Mouse (Mus musculus): Measurements from ENCODE around the gene Arhgef7. TPM values are rescaled to one million over a fixed set of nuclear protein-coding genes. Genes with fewer than 3 reads are reported as not detected.

The Arhgef7 gene
- polyA plus RNA-seq, 1 experiment from 2014 or later: 37.3 TPM

- WGBS: 78% methylated on average over 10 of the region's 10 CpGs
- Histone ChIP-seq H3K4me2 (replicated peaks; ENCODE audit: low read depth, low read length) (peak overlapping the region; percentile 24; the same call in 1 of the 2 replicates), H3K4me3 (ENCODE audit: low read length) (peak overlapping the region; percentile 10), H3K27ac (ENCODE audit: low read depth, low read length) (peak overlapping the region; percentile 0; the same call in 1 of the 2 replicates), H3K27me3 (ENCODE audit: control insufficient read depth, insufficient read depth, low read length) (no peaks in the 10 kb centered on the region), H3K36me3 (ENCODE audit: control insufficient read depth, insufficient read depth, low read length) (peaks cover 28% of the 10 kb centered on the region), H3K9ac (ENCODE audit: low read depth, low read length) (no peak overlapping the region), H3K9me3 (ENCODE audit: control insufficient read depth, low read length) (no peaks in the 10 kb centered on the region), H3K4me1 (ENCODE audit: control insufficient read depth, insufficient read depth, low read length) (peaks cover 3% of the 10 kb centered on the region; the same call in 1 of the 2 replicates)
- no peak for ATAC-seq (ENCODE audit: low FRiP score, low TSS enrichment)
Observed at GRCm38 (mm10) chr8:11779844-11780634, 52.5 kb downstream of the Arhgef7 start.

DNA sequence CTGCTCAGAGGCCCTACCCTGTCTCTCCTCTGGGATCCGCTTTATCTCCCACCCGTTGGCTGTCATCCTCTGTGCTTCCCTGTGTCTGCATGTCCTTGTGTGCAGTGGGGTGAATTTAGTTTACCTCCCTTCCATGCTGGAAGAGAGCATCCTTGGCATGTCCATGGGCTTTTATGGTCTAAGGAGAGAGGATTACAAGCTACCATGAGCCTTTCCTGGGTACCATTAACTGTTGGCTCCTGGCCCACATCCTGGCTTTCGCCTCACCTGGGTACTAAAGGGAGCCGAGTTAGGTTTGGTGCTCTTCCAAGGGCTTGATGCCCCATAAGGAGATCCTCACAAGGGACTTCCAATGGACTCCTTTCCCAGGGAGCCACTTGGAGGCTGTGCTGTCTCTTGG, 53.1 kb downstream of the Arhgef7 start:
- Histone ChIP-seq H3K36me3 (ENCODE audit: control insufficient read depth, insufficient read depth, low read length) (peaks cover 31% of the 10 kb centered on the region), H3K27me3 (ENCODE audit: control insufficient read depth, insufficient read depth, low read length) (no peaks in the 10 kb centered on the region), H3K9ac (ENCODE audit: low read depth, low read length) (no peak overlapping the region), H3K27ac (ENCODE audit: low read depth, low read length) (no peak overlapping the region), H3K4me2 (replicated peaks; ENCODE audit: low read depth, low read length) (peak overlapping the region; percentile 24; the same call in 1 of the 2 replicates), H3K4me1 (ENCODE audit: control insufficient read depth, insufficient read depth, low read length) (no peaks in the 10 kb centered on the region), H3K4me3 (ENCODE audit: low read length) (peak overlapping the region; percentile 10), H3K9me3 (ENCODE audit: control insufficient read depth, low read length) (no peaks in the 10 kb centered on the region)
- no peak for ATAC-seq (ENCODE audit: low FRiP score, low TSS enrichment)
- WGBS: 83% methylated on average over 4 of the region's 4 CpGs

DNA sequence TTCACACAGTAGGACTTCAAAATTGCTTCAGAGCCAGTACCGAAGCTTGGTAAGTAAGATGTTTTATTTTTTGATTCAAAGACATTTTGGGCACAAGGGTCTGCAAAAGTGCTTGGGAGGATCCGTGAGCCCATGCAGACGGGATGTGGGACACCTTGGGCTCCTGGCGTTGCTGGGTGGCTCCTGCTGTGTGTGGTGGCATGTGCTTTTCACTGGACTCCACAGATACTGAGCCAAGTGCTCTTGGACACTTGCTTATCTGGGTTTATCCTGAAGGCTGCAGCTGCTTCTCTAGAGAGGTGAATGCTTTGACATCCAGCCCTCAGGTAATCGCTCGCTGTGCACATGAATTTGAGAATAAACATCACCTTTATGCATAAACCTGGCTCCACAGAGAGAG, 55.1 kb downstream of the Arhgef7 start:
- 94% methylated on average over 6 of the region's 6 CpGs for WGBS
- Histone ChIP-seq H3K9ac (ENCODE audit: low read depth, low read length) (no peak overlapping the region), H3K4me1 (ENCODE audit: control insufficient read depth, insufficient read depth, low read length) (no peaks in the 10 kb centered on the region), H3K4me2 (replicated peaks; ENCODE audit: low read depth, low read length) (no peak overlapping the region), H3K27ac (ENCODE audit: low read depth, low read length) (no peak overlapping the region), H3K9me3 (ENCODE audit: control insufficient read depth, low read length) (no peaks in the 10 kb centered on the region), H3K36me3 (ENCODE audit: control insufficient read depth, insufficient read depth, low read length) (peaks cover 39% of the 10 kb centered on the region), H3K27me3 (ENCODE audit: control insufficient read depth, insufficient read depth, low read length) (no peaks in the 10 kb centered on the region), H3K4me3 (ENCODE audit: low read length) (no peak overlapping the region)
- ATAC-seq (ENCODE audit: low FRiP score, low TSS enrichment): no peak

- Histone ChIP-seq H3K9ac (ENCODE audit: low read depth, low read length) (no peak overlapping the region), H3K4me3 (ENCODE audit: low read length) (no peak overlapping the region), H3K9me3 (ENCODE audit: control insufficient read depth, low read length) (no peaks in the 10 kb centered on the region), H3K36me3 (ENCODE audit: control insufficient read depth, insufficient read depth, low read length) (peaks cover 39% of the 10 kb centered on the region), H3K4me1 (ENCODE audit: control insufficient read depth, insufficient read depth, low read length) (no peaks in the 10 kb centered on the region), H3K27ac (ENCODE audit: low read depth, low read length) (no peak overlapping the region), H3K27me3 (ENCODE audit: control insufficient read depth, insufficient read depth, low read length) (no peaks in the 10 kb centered on the region), H3K4me2 (replicated peaks; ENCODE audit: low read depth, low read length) (no peak overlapping the region)
- ATAC-seq (ENCODE audit: low FRiP score, low TSS enrichment): no peak
- WGBS: 90% methylated on average over 7 of the region's 7 CpGs
Observed at GRCm38 (mm10) chr8:11783861-11784594, 56.5 kb downstream of the Arhgef7 start.

DNA sequence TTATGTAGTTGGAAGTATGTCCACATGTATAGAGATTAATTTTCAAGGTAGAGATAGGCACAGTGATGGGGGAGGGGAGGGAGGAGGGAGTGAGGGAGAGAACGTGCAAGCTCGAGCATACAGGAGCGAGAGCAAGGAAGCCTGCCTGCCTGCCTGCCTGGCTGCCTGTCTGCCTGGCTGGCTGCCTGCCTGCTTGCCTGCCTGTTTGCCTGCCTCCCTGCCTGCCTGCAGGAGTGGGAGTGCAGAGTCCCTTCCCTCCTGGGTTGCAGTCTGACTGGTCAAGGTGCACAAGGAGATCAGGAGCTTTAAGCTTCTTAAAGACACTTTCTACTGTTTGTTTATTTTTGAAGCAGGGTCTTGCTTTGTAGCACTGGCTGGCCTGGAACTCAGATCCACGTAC, 57.6 kb downstream of the Arhgef7 start:
- Histone ChIP-seq H3K36me3 (ENCODE audit: control insufficient read depth, insufficient read depth, low read length) (peaks cover 39% of the 10 kb centered on the region), H3K4me1 (ENCODE audit: control insufficient read depth, insufficient read depth, low read length) (no peaks in the 10 kb centered on the region), H3K9me3 (ENCODE audit: control insufficient read depth, low read length) (no peaks in the 10 kb centered on the region), H3K9ac (ENCODE audit: low read depth, low read length) (no peak overlapping the region), H3K4me3 (ENCODE audit: low read length) (no peak overlapping the region), H3K27me3 (ENCODE audit: control insufficient read depth, insufficient read depth, low read length) (no peaks in the 10 kb centered on the region), H3K4me2 (replicated peaks; ENCODE audit: low read depth, low read length) (no peak overlapping the region), H3K27ac (ENCODE audit: low read depth, low read length) (no peak overlapping the region)
- WGBS: 62% methylated on average over 4 of the region's 4 CpGs
- no peak for ATAC-seq (ENCODE audit: low FRiP score, low TSS enrichment)

DNA sequence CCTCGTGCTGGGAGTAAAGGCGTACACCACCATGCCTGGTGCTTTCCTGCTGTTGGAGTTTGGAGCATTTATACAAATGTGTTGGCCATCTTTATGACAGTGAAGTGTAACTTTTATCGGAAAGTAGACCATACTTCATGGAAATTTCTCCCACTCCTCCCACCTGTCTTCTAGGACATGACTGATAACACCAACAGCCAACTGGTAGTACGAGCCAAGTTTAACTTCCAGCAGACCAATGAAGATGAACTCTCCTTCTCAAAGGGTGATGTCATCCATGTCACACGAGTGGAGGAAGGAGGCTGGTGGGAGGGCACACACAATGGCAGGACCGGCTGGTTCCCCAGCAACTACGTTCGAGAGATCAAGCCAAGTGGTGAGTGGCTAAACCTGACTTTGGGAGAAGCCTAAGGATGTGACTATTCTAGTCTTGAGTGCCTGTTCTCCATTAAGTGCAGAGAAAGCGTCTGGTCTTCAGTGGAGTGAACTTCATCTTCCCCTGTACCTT, 58.1 kb downstream of the Arhgef7 start:
- Histone ChIP-seq H3K9me3 (ENCODE audit: control insufficient read depth, low read length) (no peaks in the 10 kb centered on the region), H3K27ac (ENCODE audit: low read depth, low read length) (no peak overlapping the region), H3K4me3 (ENCODE audit: low read length) (no peak overlapping the region), H3K4me2 (replicated peaks; ENCODE audit: low read depth, low read length) (no peak overlapping the region), H3K9ac (ENCODE audit: low read depth, low read length) (no peak overlapping the region), H3K27me3 (ENCODE audit: control insufficient read depth, insufficient read depth, low read length) (no peaks in the 10 kb centered on the region), H3K4me1 (ENCODE audit: control insufficient read depth, insufficient read depth, low read length) (no peaks in the 10 kb centered on the region), H3K36me3 (ENCODE audit: control insufficient read depth, insufficient read depth, low read length) (peaks cover 39% of the 10 kb centered on the region)
- no peak for ATAC-seq (ENCODE audit: low FRiP score, low TSS enrichment)
- 85% methylated on average over 9 of the region's 9 CpGs for WGBS

DNA sequence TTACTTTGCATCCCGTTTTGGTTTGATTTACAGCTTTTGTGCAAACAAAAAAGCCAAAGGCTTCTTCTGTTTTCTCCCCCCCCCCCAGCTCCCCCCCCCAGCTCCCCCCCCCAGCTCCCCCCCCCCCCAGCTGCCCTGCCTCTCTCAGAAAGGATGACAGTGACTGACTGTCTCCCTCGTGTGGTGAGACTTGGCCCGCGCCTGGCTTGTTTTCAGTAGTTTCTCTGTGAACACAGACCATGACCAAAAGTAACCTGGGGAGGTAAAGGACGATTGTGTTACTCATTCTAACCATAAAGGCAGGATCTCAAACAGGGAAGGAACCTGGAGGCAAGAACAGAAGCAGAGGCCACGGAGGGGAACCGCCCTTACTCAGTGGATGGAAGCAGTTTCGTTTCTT, 60.7 kb downstream of the Arhgef7 start:
- Histone ChIP-seq H3K4me3 (ENCODE audit: low read length) (no peak overlapping the region), H3K27ac (ENCODE audit: low read depth, low read length) (no peak overlapping the region), H3K4me1 (ENCODE audit: control insufficient read depth, insufficient read depth, low read length) (no peaks in the 10 kb centered on the region), H3K27me3 (ENCODE audit: control insufficient read depth, insufficient read depth, low read length) (no peaks in the 10 kb centered on the region), H3K9ac (ENCODE audit: low read depth, low read length) (no peak overlapping the region), H3K9me3 (ENCODE audit: control insufficient read depth, low read length) (no peaks in the 10 kb centered on the region), H3K4me2 (replicated peaks; ENCODE audit: low read depth, low read length) (no peak overlapping the region), H3K36me3 (ENCODE audit: control insufficient read depth, insufficient read depth, low read length) (peaks cover 36% of the 10 kb centered on the region)
- 40% methylated on average over 8 of the region's 8 CpGs for WGBS
- ATAC-seq (ENCODE audit: low FRiP score, low TSS enrichment): no peak; the same call in 1 of the 2 replicates

- Histone ChIP-seq H3K9ac (ENCODE audit: low read depth, low read length) (no peak overlapping the region), H3K36me3 (ENCODE audit: control insufficient read depth, insufficient read depth, low read length) (peaks cover 31% of the 10 kb centered on the region), H3K4me1 (ENCODE audit: control insufficient read depth, insufficient read depth, low read length) (no peaks in the 10 kb centered on the region), H3K27ac (ENCODE audit: low read depth, low read length) (no peak overlapping the region), H3K27me3 (ENCODE audit: control insufficient read depth, insufficient read depth, low read length) (no peaks in the 10 kb centered on the region), H3K9me3 (ENCODE audit: control insufficient read depth, low read length) (no peaks in the 10 kb centered on the region), H3K4me3 (ENCODE audit: low read length) (no peak overlapping the region), H3K4me2 (replicated peaks; ENCODE audit: low read depth, low read length) (no peak overlapping the region)
- no peak for ATAC-seq (ENCODE audit: low FRiP score, low TSS enrichment)
- 83% methylated on average over 5 of the region's 5 CpGs for WGBS
Observed at GRCm38 (mm10) chr8:11789168-11789567, 61.6 kb downstream of the Arhgef7 start.

DNA sequence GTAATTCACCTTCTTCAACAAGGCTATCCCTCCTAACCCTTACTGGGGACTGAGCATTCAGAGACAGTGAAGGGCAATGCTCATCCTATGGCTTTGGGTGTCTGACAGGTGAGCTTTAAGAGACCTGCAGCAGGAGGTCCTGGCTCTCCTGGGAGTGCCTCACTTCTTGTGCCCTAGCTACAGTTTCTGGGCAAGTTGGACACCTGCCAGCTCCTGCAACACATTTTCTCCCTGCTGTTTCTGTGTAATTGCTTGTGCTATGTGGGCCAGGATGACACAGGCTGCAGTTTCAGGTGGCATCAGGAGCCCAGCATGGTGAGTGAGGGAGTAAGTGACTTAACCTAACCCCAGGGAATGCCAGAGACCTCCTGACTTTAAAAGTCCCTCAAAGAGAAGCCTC, 67.4 kb downstream of the Arhgef7 start:
- no peaks in the 10 kb centered on the region for H3K4me1 ChIP-seq (ENCODE audit: control insufficient read depth, insufficient read depth, low read length)
- no peaks in the 10 kb centered on the region for H3K27me3 ChIP-seq (ENCODE audit: control insufficient read depth, insufficient read depth, low read length)
- no peak overlapping the region for H3K9ac ChIP-seq (ENCODE audit: low read depth, low read length)
- peaks cover 27% of the 10 kb centered on the region for H3K36me3 ChIP-seq (ENCODE audit: control insufficient read depth, insufficient read depth, low read length)
- no peak overlapping the region for H3K4me2 ChIP-seq (replicated peaks; ENCODE audit: low read depth, low read length)
- H3K4me3 ChIP-seq (ENCODE audit: low read length): no peak overlapping the region
- ATAC-seq (ENCODE audit: low FRiP score, low TSS enrichment): no peak
- no peak overlapping the region for H3K27ac ChIP-seq (ENCODE audit: low read depth, low read length)
- H3K9me3 ChIP-seq (ENCODE audit: control insufficient read depth, low read length): no peaks in the 10 kb centered on the region
